Mouse (Mus musculus): ENCODE data around the gene Gramd1a. TPM values are rescaled to one million over a fixed set of nuclear protein-coding genes. Genes with fewer than 3 reads are reported as not detected.

The Gramd1a gene
- polyA plus RNA-seq, 1 experiment from 2014 or later, result 47.6 TPM

GRCm38 (mm10) chr7:31085171-31085570, 70.5 kb downstream of the Gramd1a start:
- 57% methylated on average over 3 of the region's 3 CpGs for WGBS
- H3K4me2 ChIP-seq, result no peak overlapping the region
- peaks cover 4% of the 10 kb centered on the region; the same call in 1 of the 2 replicates for H3K4me1 ChIP-seq (replicated peaks; ENCODE audit: control insufficient read depth, insufficient read depth, low read length)
- H3K27me3 ChIP-seq (replicated peaks; ENCODE audit: control insufficient read depth, insufficient read depth, low read length), result no peaks in the 10 kb centered on the region
- no peak overlapping the region for H3K9ac ChIP-seq (ENCODE audit: low read depth, low read length)
- DNase-seq (ENCODE audit: low spot score) (no peak), ATAC-seq (replicated peaks; ENCODE audit: low FRiP score) (no peak)
- no peaks in the 10 kb centered on the region for H3K9me3 ChIP-seq (ENCODE audit: control insufficient read depth, low read length)
- H3K36me3 ChIP-seq (ENCODE audit: control insufficient read depth, insufficient read depth, low read length), result no peaks in the 10 kb centered on the region
- peak overlapping the region; percentile 32; the same call in 1 of the 2 replicates for H3K27ac ChIP-seq (ENCODE audit: low read depth, low read length)
- H3K4me3 ChIP-seq (ENCODE audit: low read depth, low read length), result no peak overlapping the region

- no peaks in the 10 kb centered on the region for H3K9me3 ChIP-seq (ENCODE audit: control insufficient read depth, low read length)
- no peak for DNase-seq (ENCODE audit: low spot score)
- no peak overlapping the region for H3K4me3 ChIP-seq (ENCODE audit: low read depth, low read length)
- no peaks in the 10 kb centered on the region for H3K36me3 ChIP-seq (ENCODE audit: control insufficient read depth, insufficient read depth, low read length)
- H3K27ac ChIP-seq (ENCODE audit: low read depth, low read length), result peak overlapping the region; percentile 43; the same call in 1 of the 2 replicates
- H3K4me2 ChIP-seq, result no peak overlapping the region
- peaks cover 4% of the 10 kb centered on the region; the same call in 1 of the 2 replicates for H3K4me1 ChIP-seq (replicated peaks; ENCODE audit: control insufficient read depth, insufficient read depth, low read length)
- no peak overlapping the region for H3K9ac ChIP-seq (ENCODE audit: low read depth, low read length)
- H3K27me3 ChIP-seq (replicated peaks; ENCODE audit: control insufficient read depth, insufficient read depth, low read length), result no peaks in the 10 kb centered on the region
- 58% methylated on average over 9 of the region's 9 CpGs for WGBS
- ATAC-seq (replicated peaks; ENCODE audit: low FRiP score), result no peak
Measured at GRCm38 (mm10) chr7:31084140-31084539, 71.6 kb downstream of the Gramd1a start.

GRCm38 (mm10) chr7:31082831-31083588, 72.7 kb downstream of the Gramd1a start:
- no peaks in the 10 kb centered on the region for H3K36me3 ChIP-seq (ENCODE audit: control insufficient read depth, insufficient read depth, low read length)
- no peaks in the 10 kb centered on the region for H3K9me3 ChIP-seq (ENCODE audit: control insufficient read depth, low read length)
- H3K4me2 ChIP-seq, result no peak overlapping the region
- DNase-seq (ENCODE audit: low spot score) (no peak), ATAC-seq (replicated peaks; ENCODE audit: low FRiP score) (no peak)
- H3K4me3 ChIP-seq (ENCODE audit: low read depth, low read length), result no peak overlapping the region
- H3K27ac ChIP-seq (ENCODE audit: low read depth, low read length), result no peak overlapping the region
- 61% methylated on average over 14 of the region's 14 CpGs for WGBS
- no peak overlapping the region for H3K9ac ChIP-seq (ENCODE audit: low read depth, low read length)
- peaks cover 4% of the 10 kb centered on the region; the same call in 1 of the 2 replicates for H3K4me1 ChIP-seq (replicated peaks; ENCODE audit: control insufficient read depth, insufficient read depth, low read length)
- H3K27me3 ChIP-seq (replicated peaks; ENCODE audit: control insufficient read depth, insufficient read depth, low read length), result no peaks in the 10 kb centered on the region

GRCm38 (mm10) chr7:31082106-31082505, 73.6 kb downstream of the Gramd1a start:
- no peaks in the 10 kb centered on the region for H3K27me3 ChIP-seq (replicated peaks; ENCODE audit: control insufficient read depth, insufficient read depth, low read length)
- no peak overlapping the region for H3K4me2 ChIP-seq
- H3K27ac ChIP-seq (ENCODE audit: low read depth, low read length), result no peak overlapping the region
- no peak for ATAC-seq (replicated peaks; ENCODE audit: low FRiP score)
- no peaks in the 10 kb centered on the region for H3K36me3 ChIP-seq (ENCODE audit: control insufficient read depth, insufficient read depth, low read length)
- DNase-seq (ENCODE audit: low spot score), result no peak
- H3K9me3 ChIP-seq (ENCODE audit: control insufficient read depth, low read length), result no peaks in the 10 kb centered on the region
- no peak overlapping the region for H3K9ac ChIP-seq (ENCODE audit: low read depth, low read length)
- peaks cover 4% of the 10 kb centered on the region; the same call in 1 of the 2 replicates for H3K4me1 ChIP-seq (replicated peaks; ENCODE audit: control insufficient read depth, insufficient read depth, low read length)
- H3K4me3 ChIP-seq (ENCODE audit: low read depth, low read length), result no peak overlapping the region

- DNase-seq (ENCODE audit: low spot score) (no peak), ATAC-seq (replicated peaks; ENCODE audit: low FRiP score) (no peak)
- Histone ChIP-seq H3K27ac (ENCODE audit: low read depth, low read length) (no peak overlapping the region), H3K4me1 (replicated peaks; ENCODE audit: control insufficient read depth, insufficient read depth, low read length) (peaks cover 4% of the 10 kb centered on the region; the same call in 1 of the 2 replicates), H3K36me3 (ENCODE audit: control insufficient read depth, insufficient read depth, low read length) (no peaks in the 10 kb centered on the region), H3K9me3 (ENCODE audit: control insufficient read depth, low read length) (no peaks in the 10 kb centered on the region), H3K9ac (ENCODE audit: low read depth, low read length) (no peak overlapping the region), H3K4me2 (no peak overlapping the region), H3K4me3 (ENCODE audit: low read depth, low read length) (no peak overlapping the region), H3K27me3 (replicated peaks; ENCODE audit: control insufficient read depth, insufficient read depth, low read length) (no peaks in the 10 kb centered on the region)
- WGBS, result 46% methylated on average over 1 of the region's 1 CpGs
Measured at GRCm38 (mm10) chr7:31081106-31081505, 74.6 kb downstream of the Gramd1a start.

- H3K9me3 ChIP-seq (ENCODE audit: control insufficient read depth, low read length), result no peaks in the 10 kb centered on the region
- H3K27me3 ChIP-seq (replicated peaks; ENCODE audit: control insufficient read depth, insufficient read depth, low read length), result no peaks in the 10 kb centered on the region
- DNase-seq (ENCODE audit: low spot score), result no peak
- ATAC-seq (replicated peaks; ENCODE audit: low FRiP score), result no peak
- H3K27ac ChIP-seq (ENCODE audit: low read depth, low read length), result no peak overlapping the region
- no peak overlapping the region for H3K4me2 ChIP-seq
- H3K4me3 ChIP-seq (ENCODE audit: low read depth, low read length), result no peak overlapping the region
- H3K9ac ChIP-seq (ENCODE audit: low read depth, low read length), result no peak overlapping the region
- H3K4me1 ChIP-seq (replicated peaks; ENCODE audit: control insufficient read depth, insufficient read depth, low read length), result peaks cover 4% of the 10 kb centered on the region; the same call in 1 of the 2 replicates
- no peaks in the 10 kb centered on the region for H3K36me3 ChIP-seq (ENCODE audit: control insufficient read depth, insufficient read depth, low read length)
- 68% methylated on average over 3 of the region's 3 CpGs for WGBS
Measured at GRCm38 (mm10) chr7:31080611-31081010, 75.1 kb downstream of the Gramd1a start.

Other genes with a start within 250 kb of the Gramd1a start
- 0.08 and 0.23 TPM in 2 replicates for gene Mag, start 241.0 kb downstream of the Gramd1a start, polyA plus RNA-seq (2014; fragmentation: Nextera tagmentation; extraction: Ambion mirVana)
- not detected in 2 replicates for gene Hamp2, start 231.2 kb downstream of the Gramd1a start, polyA plus RNA-seq (2014; fragmentation: Nextera tagmentation; extraction: Ambion mirVana)
- not detected in 2 replicates for gene Hamp, start 211.9 kb downstream of the Gramd1a start, polyA plus RNA-seq (2014; fragmentation: Nextera tagmentation; extraction: Ambion mirVana)
- 17.8 and 19.9 TPM in 2 replicates for gene Usf2, start 199.1 kb downstream of the Gramd1a start, polyA plus RNA-seq (2014; fragmentation: Nextera tagmentation; extraction: Ambion mirVana)
- 39.7 and 43.0 TPM in 2 replicates for gene Lsr, start 182.4 kb downstream of the Gramd1a start, polyA plus RNA-seq (2014; fragmentation: Nextera tagmentation; extraction: Ambion mirVana)
- gene Fam187b, start 182.1 kb downstream of the Gramd1a start, polyA plus RNA-seq (2014; fragmentation: Nextera tagmentation; extraction: Ambion mirVana), result 3.2 and 4.1 TPM in 2 replicates
- gene Fxyd5, start 113.4 kb downstream of the Gramd1a start, polyA plus RNA-seq (2014; fragmentation: Nextera tagmentation; extraction: Ambion mirVana), result 28.1 and 31.1 TPM in 2 replicates
- 1.9 and 2.6 TPM in 2 replicates for gene Fxyd7, start 104.4 kb downstream of the Gramd1a start, polyA plus RNA-seq (2014; fragmentation: Nextera tagmentation; extraction: Ambion mirVana)
- 23.5 and 35.8 TPM in 2 replicates for gene Fxyd1, start 98.7 kb downstream of the Gramd1a start, polyA plus RNA-seq (2014; fragmentation: Nextera tagmentation; extraction: Ambion mirVana)
- gene Lgi4, start 96.6 kb downstream of the Gramd1a start, polyA plus RNA-seq (2014; fragmentation: Nextera tagmentation; extraction: Ambion mirVana), result 0.30 and 0.45 TPM in 2 replicates
- gene Fxyd3, start 79.2 kb downstream of the Gramd1a start, polyA plus RNA-seq (2014; fragmentation: Nextera tagmentation; extraction: Ambion mirVana), result 1.2 and 1.7 TPM in 2 replicates
- 36.6 and 38.3 TPM in 2 replicates for gene Hpn, start 40.6 kb downstream of the Gramd1a start, polyA plus RNA-seq (2014; fragmentation: Nextera tagmentation; extraction: Ambion mirVana)
- gene Scn1b, start 28.9 kb downstream of the Gramd1a start, polyA plus RNA-seq (2014; fragmentation: Nextera tagmentation; extraction: Ambion mirVana), result 0.57 and 1.0 TPM in 2 replicates
- gene Scgb2b2, start 134.6 kb upstream of the Gramd1a start, polyA plus RNA-seq (2014; fragmentation: Nextera tagmentation; extraction: Ambion mirVana), result not detected in 2 replicates
- not detected in 2 replicates for gene Scgb1b2, start 135.9 kb upstream of the Gramd1a start, polyA plus RNA-seq (2014; fragmentation: Nextera tagmentation; extraction: Ambion mirVana)
- gene Scgb2b3, start 206.2 kb upstream of the Gramd1a start, polyA plus RNA-seq (2014; fragmentation: Nextera tagmentation; extraction: Ambion mirVana), result not detected in 2 replicates
- not detected in 2 replicates for gene Scgb1b3, start 219.7 kb upstream of the Gramd1a start, polyA plus RNA-seq (2014; fragmentation: Nextera tagmentation; extraction: Ambion mirVana)

Data from liver, embryonic 11.5 days (tissue).